Mouse (Mus musculus): ENCODE results near the gene Lekr1.

DNA sequence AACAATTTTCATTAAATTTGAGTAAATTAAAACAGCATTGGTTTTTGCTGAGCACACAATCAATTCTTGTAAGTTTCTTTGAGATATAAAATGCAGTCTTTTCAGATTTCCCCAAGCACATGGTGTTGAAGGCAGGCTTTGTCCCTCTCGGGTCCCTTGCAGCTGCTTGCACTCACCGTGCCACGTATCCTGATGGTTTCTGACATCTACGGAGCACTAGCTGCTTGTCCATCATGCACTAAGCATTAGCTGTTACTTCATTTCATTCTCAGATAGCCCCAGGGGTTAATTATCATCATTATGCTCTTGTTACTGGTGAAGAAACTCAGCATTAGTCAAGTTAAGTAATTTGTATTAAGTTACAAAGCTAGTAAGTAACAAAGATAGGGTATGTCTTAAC is 78.9 kb downstream of the Lekr1 start:
- TF ChIP-seq POLR2A (IDR thresholded peaks at IDR 0.05; ENCODE audit: borderline replicate concordance, control insufficient read depth, low read depth, low read length) (no peak), CTCF (IDR thresholded peaks at IDR 0.05; ENCODE audit: control insufficient read depth, insufficient read depth, low read length) (no peak)

All from bone marrow, adult 2 months (tissue).